Mouse (Mus musculus): ENCODE measurements around the gene Slc16a3.

- TF ChIP-seq CTCF (IDR thresholded peaks at IDR 0.05; ENCODE audit: insufficient read depth, low read length) = no peak
- no peak for TF ChIP-seq POLR2A (IDR thresholded peaks at IDR 0.05; ENCODE audit: borderline replicate concordance, extremely low read depth, low read depth, low read length)
Observed at GRCm38 (mm10) chr11:120987608-120988007, 39.3 kb downstream of the Slc16a3 start.
